Mouse (Mus musculus): ENCODE measurements at regions not wholly inside any gene's neighbourhood (a gene's known extent, or its start where the extent isn't known, plus 50 kb on each side); places are given as distances from the start of the nearest gene placed in this dataset.

DNA sequence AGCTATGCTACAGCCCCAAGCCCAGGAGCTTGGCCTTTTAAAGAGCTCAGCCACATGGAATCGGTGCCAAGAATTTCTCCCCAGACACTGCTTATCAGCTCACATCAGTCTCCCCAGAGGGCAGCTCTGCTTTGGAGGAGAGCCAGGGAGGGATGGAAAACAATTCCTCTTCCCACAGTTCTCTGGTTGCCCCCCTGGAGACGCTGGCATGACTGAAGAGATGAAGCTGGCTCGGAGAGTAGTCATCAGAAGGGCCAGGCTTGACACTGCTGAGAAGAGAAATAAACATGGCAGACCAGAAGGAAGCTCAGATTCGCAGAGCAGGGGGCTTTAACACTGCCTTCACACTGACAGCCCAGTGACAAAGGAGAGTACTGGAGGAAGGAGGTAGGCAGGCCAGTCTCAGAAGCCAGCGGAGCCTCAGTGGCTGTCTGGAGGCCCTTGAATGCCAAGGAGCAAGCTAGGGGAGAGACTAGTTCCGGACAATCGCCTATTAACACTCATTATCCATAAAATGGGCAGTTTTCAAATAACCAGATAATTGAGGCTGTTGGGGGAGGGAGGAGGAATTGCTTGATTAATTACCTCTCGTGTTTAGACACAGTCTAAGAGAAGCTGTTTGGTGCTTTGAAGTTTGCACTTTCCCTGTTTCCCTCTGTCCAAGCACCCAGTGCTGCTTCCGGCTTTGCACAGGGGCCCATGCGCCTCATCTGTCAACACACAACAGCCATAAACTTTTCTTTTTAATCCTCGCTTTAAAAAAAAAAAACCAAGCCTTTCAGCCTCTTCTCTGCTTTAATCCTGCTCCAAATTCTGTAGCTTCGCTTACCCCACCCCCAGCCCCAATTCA, 148.3 kb downstream of the Ddx1 start:
- DNase-seq (ENCODE audit: low read depth, low spot score), result no peak

DNA sequence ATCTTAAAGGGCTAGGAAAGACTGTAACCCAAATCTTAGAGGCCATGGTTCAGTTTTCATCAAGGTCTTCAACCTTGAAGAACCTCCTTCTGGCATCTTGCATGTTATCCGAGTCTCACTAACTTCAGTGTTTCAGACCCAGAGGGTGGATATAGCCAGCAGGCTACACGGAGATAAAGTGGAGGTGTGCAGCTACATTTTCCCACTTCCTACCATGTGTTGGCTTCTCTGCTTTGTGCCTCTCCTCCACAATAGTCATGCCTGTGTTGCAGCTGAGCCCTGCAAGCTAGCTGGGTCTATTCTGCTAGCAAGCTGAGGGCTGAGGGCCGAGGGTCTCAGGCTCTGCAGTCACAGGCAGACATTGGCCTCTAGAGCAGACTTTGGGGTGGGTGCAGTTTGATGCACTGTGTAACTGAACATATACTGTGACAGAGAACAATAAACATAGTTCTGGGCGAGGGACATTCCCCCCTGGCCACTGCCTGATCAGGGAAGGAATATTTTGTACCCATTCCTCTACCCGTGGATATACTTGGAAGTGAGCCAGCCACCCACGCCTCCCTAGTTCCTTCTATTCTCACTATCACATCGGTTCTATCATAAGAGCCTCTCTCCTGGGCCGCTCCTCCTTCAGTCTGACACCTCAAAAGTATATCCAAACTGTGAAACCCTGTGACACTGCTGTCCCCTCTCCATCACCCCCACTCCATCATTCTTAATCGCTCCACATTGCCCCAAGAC, 152.6 kb upstream of the Mycn start:
- DNase-seq (ENCODE audit: low read depth, low spot score), result no peak

DNA sequence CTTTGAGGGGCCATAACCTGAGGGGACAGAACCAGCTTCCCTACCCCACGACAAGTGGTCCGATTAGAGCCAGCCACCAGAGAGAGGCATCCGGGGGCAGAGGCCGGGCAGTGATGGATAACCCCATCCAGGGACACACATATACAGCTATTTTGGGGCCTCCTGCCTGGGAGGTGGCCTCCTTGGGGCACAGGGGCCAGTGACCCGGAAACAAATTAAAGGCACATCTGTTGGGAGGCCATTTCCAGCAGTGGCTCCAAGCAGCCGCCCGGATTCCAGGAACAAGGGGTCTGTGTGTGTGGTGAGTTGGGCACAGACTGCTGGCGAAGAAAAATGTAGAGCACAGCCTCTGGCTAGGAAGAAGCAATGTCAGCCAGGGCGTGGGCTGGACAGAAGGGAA, 144.2 kb upstream of the Mycn start:
- no peak for DNase-seq (ENCODE audit: low read depth, low spot score)

DNA sequence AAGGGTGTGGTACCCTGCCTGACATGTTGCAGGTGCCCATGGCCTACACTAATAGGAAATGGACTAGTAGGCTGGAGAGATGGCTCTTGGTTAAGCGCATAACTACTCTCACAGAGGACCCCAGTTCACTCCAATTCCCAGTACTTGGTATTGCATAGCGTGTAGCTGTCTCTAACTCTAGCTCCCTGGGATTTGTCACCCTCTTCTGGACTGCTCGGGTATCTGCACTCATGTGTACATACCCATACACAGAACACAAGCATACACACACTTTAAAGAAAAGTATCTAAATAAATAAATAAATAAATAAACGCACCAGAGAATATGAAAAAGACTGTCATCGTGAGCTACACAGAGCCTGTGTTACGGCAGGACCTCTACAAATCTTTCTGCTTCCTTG, 143.8 kb upstream of the Mycn start:
- DNase-seq (ENCODE audit: low read depth, low spot score), result peak; percentile 49

DNA sequence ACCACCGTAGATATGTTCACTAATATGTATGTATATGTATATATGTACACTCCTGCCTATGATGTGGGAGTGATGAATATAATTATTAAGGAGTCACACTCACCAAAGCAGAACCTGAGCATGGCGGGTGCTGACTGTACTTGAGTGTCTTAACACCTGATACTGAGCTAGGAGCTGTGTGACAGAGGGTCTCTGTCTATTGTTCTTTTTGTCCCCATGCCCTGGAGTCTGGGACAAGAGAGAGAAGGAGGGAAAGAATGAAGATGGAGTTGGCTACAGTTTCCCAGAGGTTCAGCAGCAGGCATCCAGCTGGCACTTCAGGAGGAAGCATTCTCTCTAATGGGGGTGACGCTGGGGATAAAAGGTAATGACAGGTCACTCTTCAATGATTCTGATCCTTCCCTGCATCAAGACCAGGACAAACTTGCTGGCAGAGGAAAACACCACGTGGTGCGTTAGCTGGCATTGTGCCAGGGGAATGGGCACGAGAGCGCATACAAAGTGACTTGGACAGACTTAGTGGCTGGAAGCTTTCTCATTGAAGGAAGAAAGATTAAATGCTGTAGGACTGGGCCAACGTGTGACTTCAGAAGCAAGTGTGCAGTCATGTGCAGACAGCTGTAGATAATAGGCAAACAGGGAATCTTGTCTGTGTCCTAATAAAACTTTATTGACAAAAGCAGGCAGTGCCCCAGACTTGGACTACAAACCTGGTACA, 141.8 kb upstream of the Mycn start:
- DNase-seq (ENCODE audit: low read depth, low spot score), result no peak

DNA sequence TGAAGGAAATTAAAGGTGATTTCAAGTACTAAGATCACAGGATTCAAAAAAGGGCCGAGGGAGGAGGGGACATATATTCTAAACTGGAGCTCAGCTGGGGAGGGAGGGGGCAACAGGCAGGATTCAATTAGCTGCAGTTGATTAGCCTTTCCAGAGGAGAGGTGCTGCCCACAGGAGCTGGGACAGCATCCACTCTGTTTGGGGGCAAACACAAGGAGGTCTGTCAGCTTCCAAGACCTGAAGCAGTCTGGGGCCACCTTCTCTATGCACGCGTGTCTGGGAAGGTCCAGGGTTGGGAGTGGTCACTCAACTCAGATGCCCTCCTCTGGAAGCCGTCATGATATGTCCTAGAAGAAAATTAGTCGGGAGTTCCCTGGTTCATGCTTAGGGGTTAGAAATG, 139.1 kb upstream of the Mycn start:
- no peak for DNase-seq (ENCODE audit: low read depth, low spot score)

DNA sequence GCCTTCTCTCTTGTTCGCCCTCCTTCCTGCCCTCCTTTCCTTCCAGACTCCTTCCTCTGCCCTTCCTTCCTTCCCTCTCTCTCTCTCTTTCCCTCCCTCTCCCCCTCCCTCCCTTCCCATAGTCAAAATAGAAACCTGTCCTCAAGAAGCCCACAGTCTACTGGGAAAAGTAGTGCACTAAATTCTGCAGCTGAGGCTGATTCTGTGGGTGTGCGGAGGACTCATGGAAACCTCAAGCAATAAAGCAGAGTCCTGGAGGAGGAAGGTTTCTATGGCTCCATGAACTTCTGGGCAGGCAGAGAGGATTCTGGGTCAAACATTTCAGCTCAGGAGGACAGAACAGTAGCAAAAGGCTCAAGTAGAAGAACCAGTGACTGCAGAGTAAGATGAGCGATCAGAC, 138.1 kb upstream of the Mycn start:
- DNase-seq (ENCODE audit: low read depth, low spot score), result no peak

DNA sequence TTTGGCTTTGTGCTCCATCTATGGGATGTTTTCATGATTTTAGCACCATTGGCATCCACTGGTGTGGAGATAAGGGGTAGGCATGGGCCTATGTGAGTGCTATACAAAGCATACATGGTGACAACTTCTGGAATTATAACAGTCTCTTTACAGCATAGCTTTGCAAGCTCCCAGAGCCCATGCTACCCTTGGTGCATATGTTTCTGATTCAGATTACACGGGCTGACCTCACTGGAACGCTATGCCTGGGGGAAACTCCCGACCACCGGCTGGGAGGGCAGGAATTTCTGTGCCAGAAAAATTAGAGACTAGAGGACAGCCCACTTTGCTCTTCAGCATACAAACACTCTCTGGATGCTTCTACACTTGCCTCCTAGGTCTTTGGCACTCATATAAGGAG, 136.0 kb upstream of the Mycn start:
- no peak for DNase-seq (ENCODE audit: low read depth, low spot score)

DNA sequence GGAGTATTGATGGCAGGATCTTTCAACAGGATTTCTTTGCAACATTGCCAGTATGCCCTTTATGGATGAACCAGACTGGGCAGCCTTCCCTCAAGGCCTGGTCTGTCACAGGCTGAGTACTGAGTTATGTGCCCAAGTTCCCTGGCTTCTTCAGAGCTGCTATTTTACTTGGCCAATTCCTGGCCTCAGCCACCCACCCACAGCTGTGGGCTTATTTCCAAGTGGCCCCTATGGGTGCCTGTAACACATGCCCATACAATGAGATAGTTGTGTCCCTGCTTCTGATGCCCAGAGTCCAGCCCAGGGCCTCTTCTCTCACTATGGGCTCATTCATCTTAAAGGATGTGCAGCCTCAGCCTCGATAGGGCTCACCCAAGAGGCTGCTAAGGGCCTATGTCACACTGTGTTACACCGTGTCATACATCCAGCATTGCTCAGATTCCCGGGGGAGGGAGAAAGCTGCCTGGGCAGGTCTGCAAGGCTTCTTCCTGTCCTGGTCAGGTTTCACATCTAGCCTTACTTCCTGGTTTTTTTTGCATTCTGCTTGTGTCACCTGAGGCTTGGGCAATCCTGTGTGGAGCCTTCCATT, 135.1 kb upstream of the Mycn start:
- no peak for DNase-seq (ENCODE audit: low read depth, low spot score)

DNA sequence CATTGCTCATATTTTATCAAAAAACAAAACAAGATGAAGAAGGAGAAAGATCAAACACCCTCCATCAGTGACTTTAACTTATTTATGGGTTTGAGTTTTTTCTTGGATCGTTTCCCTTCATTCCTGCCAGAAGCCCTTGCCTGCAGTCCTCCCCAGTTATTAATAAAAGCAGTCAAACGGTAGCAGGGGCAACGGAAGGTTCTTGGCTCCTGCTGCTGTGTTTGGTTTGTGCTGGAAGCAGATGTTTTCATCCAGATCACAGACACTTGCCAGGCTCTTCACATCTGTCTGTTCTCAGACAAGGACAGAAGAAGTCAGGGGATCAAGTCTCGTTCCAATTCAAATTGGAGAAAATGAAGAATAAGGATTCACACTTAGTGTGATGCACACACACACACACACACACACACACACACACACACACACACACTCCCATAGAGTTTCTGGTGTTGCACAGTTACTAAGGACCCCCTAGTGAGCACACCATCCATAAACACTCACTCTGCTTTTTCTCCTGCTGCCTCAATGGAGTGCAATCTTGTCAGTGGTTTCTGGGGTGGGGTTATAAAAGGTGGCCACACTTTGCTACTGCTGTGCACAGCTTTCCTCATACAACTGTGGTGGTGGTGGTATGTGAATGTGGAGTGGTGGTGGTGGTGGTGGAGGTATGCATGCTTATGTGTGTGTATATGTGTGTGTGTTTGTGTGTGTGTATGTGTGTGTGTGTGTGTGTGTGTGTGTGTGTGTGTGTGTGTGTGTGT, 131.6 kb upstream of the Mycn start:
- no peak for DNase-seq (ENCODE audit: low read depth, low spot score)

DNA sequence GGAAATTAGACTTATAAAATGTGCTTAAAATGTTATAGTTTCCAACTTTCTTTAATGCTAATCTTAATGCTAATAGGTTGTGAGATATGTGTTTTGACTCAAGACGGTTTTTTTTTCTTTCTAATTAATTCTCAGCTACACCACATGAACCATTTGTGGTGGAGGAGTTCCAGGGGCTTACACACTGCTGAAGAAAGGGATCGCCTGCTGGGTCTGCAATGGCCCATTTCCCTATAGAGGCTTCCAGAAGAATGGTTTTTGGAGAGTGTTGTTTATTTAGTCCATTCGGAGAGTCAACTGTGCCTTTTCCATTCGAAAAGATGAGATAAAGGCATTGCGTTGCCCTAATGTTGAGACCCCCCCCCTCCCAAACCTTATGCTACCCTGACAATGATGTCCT, 125.6 kb upstream of the Mycn start:
- peak; percentile 73 for DNase-seq (ENCODE audit: low read depth, low spot score)

DNA sequence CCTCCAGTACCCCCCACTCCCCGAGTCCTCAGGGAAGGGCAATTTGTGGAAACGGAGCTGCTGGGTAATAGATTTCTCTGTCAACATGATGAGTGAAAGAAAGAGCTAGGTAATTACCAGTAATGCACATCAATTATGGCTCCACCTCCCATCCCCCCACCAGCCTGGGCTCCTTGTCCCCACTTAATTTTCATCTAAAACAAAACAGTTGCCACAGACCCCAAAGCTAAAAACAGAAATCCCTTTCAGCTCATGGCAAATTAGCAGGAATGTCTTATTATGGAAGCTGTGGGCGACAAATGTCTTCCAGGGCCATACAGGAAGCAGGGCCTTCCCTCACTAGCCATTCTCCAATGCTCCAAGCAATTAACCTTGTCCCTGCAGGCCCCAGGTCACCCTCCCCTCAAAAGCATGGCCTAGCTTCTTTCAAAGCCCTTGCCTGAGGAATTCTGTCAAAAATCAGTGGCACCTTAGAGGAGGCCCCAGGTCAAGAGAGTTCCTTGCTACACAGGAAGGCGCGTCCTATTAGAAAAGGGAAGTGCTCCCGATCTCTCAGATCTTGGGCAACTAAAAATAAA, 125.0 kb upstream of the Mycn start:
- peak; percentile 18 for DNase-seq (ENCODE audit: low read depth, low spot score)

DNA sequence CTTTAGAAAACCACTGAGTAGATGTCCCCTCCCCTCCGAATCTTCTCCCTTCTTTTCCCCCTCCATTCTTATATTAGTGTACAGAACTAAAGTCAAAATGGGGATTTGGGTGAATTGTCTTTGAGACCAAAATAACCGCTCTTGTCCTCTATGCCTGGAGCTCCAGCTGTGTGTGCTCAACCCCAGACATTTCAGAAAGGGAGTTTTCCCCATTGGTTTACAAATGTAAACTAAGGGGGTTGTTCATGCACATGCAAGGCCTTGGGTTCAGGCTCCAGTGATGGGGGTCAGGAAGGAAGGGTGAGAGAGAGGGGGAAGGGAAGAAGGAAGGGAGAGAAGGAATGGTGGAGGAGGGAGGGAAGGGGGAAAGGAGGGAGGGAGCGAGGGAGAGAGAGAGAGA, 117.8 kb upstream of the Mycn start:
- peak; percentile 47 for DNase-seq (ENCODE audit: low read depth, low spot score)

DNA sequence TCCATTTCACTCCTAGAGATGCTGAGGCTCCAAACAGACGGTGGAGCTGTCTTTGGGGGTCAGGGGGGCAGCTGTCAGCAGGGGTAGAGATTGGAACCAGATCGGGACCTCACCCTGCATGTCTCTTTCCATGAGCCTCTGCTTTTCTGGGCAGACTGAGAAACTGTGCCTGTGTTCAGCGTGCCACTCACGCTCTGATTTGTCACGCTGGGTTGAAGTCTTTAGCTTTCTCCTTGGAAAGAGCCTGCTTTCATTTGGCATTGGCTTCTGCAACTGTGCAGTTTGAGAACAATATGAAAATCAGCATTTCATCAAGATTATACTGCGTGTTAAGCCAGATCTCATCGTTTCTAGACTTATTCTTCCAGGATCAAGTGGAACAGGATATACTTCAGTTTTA, 114.5 kb upstream of the Mycn start:
- no peak for DNase-seq (ENCODE audit: low read depth, low spot score)

DNA sequence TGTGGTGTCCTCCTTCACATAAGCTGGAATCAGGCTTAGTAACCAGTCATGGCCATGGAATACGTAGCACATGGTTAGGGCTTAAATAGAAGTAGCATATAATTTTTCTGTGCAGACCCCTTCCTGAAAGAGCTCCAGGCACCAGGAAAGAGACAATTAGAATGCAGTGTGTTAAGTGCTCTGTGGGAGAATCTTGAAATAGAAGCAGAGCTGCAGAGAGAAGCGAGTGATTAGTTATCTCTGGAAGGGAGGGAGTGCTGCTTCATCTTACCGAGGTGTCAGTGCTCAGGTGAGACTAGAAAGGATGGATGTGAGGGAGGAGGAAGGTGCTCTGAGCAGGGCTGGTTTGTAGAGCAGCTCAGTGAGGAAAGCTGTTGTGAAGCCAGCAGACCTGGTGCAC, 112.9 kb upstream of the Mycn start:
- DNase-seq (ENCODE audit: low read depth, low spot score), result no peak

DNA sequence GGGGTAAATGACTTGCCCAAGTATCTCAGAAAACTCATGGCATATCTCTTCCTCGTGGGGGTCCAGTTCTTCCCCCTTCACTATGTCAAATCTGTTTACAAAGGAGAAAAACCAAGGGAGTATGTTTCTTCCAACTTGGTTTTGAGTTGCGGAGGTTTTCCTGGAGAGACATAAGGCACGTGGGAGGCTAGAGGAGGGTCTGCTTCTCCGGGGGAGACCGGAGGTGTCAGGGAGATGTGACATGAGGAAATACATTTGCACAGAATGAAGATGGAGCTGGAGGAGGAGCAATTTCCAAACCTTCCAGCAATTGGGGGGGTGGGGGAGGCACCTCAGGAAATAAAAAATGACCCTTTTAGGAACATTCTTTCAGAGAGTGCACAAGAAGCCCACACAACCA, 112.0 kb upstream of the Mycn start:
- no peak for DNase-seq (ENCODE audit: low read depth, low spot score)

DNA sequence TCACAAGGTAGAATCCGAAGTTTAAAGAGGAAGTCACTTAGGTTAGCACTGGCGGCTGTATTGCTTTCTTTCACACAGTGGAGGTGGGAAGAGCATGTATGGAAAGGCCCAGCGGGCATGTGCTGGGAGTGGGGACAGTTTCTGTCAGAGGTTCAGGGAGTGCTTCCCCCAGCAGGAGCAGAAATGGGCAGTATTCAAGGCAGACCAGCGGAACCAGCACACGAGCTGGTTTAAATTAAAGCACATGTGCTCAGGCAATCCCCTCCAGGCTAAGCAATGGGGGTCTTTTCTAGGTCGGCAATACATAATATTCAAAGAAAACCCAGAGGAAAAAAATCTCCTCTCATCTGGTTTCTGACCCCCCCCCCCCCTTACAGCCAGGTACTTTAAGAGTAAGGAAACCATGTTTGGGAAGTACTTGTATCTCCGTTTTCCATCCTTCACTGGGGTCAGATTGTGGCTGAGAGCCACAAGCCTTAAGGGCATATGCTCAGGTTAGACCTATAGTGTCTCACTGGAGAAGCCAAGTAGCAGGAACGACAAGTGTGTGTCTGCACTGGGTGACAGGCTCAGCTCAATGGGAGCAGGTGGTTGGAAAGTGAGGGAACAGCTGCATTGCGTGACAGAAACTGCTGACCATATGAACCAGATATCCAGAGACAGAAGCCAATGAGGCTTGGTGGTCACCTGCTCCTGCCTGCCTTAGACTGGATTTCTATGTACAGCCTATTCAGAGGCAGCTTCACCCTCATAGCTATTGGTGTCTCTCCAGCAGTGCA, 111.3 kb upstream of the Mycn start:
- DNase-seq (ENCODE audit: low read depth, low spot score), result no peak

DNA sequence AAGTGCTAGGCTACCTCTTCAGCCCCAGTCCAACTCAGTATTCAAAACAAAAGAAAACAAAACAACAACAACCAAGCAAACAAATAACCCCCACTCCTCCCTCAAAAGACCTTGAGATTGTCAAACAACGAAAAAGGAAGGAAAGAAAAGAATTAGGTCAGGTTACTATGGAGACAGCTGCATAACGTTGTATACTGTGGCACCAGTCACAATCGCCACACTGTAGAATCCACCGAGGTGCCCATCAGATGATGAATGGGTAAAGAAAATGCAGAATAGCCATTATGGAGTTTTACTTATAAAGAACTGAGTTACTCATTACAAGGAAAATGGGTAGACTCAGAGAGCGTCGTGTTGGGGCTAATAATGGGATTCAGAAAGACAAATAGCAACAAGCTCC, 110.5 kb upstream of the Mycn start:
- DNase-seq (ENCODE audit: low read depth, low spot score), result no peak

DNA sequence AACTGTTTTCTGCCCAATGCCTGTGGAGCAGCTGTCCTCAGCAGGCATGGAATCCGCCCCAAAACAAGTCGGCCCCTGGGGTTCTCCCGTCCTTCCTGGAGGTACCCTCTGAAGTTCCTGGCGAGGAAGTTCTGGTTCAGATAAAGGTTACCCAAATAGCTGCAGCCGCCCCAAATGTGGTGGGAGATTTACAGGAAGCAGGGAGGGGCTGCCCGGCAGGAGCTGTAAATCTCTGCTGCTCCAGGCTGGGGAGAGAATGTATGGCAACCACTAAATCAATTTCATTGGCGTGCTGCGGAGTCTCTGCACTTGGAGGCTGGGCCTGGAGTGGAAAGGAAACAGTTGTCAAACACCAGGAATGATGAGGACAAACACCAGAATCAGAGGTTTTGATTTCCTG, 107.9 kb upstream of the Mycn start:
- no peak for DNase-seq (ENCODE audit: low read depth, low spot score)

DNA sequence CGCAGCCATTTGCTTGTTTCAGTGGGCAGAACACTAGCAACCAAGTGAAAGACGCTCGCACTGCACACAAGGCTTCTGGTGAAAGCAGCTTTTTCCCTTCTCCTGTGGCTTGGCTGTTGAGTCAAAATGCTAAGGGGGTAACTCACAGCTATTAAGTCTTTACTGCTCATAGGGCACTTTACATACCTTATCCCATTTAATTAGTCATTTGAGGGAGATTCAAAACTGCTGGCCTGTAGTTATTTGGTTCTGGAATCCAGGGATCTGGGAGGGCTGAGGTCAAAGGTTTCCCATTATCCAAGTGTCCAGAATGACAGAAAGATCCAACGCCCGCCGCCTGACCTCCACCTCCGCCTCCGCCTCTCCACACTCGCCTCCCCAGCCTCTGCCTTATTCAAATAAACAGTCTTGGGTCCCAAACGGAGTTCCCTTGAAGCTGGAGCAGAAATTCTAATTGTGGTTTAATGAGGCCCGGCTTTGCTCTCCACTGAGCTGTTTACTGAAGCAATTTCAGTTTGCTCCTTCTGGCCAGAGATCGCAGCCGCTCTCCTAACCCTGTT, 106.5 kb upstream of the Mycn start:
- no peak for DNase-seq (ENCODE audit: low read depth, low spot score)
